Mouse (Mus musculus) A20 (cell line): ENCODE results near the gene Fam71f1.
A peak's percentile ranks its signal among the peaks of the same experiment; 100 is the strongest.
"Not testable (repeated sequence)": the region's sequence is repeated elsewhere in the genome, so short reads cannot be mapped to it uniquely, and the experiment has no call there.

ENCODE experiments used
- DNase-seq: peaks from one replicate; pipeline ENCODE4 v3.0.0-alpha.2; 2011; ENCODE audit warnings: low read depth, low spot score

Fam71f1 gene

GRCm38 (mm10) chr6:29326961-29327360 is 8.0 kb downstream of the Fam71f1 start:
- no peak for DNase-seq

DNA sequence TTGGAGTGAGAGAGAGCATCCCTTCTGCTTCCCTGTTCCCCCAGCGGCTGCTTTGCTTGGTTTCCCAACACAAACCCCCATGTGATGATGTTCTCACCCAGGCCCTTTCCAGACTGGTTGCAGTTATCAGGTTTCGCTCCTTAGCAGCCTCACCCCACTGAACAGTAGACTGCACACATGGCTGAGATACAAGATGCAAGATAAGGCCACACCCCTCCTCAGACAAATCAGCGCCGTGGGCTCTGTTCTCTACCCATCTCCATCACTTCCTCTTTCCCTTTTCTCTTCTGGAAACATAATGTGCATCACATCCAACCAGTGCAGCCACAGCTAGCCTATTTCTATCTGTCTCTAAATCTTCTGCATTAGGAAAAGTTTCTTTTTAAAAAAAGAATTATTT is 10.6 kb downstream of the Fam71f1 start:
- peak; percentile 52 for DNase-seq

DNA sequence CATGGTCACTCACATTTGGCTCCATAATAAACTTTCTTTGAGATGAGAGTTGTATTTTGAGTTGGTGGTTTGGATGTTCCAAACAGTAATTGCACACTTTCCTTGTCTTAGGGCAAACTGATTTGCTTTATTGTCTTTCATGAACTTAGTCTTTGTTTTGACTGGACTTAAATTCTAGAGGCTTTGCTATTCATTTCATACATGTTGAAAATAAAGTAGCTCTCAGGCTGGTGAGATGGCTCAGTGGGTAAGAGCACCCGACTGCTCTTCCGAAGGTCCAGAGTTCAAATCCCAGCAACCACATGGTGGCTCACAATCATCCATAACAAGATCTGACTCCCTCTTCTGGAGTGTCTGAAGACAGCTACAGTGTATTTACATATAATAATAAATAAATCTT is 27.6 kb downstream of the Fam71f1 start:
- not testable (repeated sequence) for DNase-seq

GRCm38 (mm10) chr6:29347189-29347588 is 28.2 kb downstream of the Fam71f1 start:
- DNase-seq: no peak

DNA sequence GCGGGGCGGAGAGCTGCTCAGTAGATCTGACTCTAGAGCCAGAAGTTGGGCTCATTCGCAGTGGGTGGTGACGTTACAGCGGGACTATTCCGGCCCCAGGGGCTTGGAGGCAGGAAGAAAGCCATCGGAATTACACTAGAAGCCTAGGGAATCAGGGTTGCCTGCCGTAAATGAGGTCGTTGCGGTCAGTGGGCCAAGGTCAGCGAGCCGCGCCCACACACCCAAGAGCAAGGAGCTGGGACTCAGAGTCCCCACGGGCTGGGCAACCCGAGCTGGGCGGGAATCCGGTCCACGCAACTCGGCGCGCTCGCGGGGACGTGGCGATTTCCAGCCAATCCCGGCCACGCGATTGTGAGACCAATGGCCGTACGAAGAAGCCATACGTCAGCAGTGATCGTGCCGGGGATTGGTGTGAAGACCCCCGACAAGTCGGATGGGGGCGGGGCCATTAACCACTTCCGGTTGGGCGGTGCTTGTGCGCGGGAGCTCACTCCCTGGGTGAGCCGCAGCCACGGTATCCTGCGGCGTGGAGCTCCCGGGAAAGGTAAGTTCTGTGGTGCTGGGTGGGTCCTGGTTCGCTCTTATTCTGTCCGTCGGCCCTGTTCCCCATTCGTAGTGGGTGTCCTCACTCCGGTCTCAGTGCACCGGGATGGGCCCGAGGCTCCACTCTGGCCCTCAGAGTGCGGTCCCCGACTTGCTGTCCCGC is 28.9 kb downstream of the Fam71f1 start, which contains the start of gene Calu:
TSS of gene Calu (plus strand) at position 405 of the 706 bp plus-strand sequence.
- DNase-seq: peak; percentile 99

- DNase-seq: no peak
Observed at GRCm38 (mm10) chr6:29348371-29348724, 29.4 kb downstream of the Fam71f1 start.

DNA sequence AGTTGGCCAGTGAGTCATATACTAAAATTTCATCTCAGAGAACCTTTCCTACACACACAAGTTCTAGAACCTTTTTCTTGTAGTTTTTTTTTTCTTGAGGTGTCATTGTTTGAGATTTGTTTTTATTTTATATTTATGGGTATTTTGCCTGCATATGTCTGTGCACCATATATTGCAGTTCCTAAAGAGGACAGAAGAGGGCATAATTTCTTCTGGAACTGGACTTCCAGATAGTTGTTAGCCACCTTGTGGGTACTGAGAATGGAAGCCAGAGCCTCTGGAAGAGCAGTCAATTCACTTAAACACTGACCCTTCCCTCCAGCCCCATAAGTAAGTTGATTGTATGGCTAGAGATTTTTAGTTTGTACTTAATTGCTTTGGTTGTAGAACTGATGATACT is 32.7 kb downstream of the Fam71f1 start:
- peak; percentile 51 for DNase-seq

GRCm38 (mm10) chr6:29352816-29353215 is 33.9 kb downstream of the Fam71f1 start:
- no peak for DNase-seq

DNA sequence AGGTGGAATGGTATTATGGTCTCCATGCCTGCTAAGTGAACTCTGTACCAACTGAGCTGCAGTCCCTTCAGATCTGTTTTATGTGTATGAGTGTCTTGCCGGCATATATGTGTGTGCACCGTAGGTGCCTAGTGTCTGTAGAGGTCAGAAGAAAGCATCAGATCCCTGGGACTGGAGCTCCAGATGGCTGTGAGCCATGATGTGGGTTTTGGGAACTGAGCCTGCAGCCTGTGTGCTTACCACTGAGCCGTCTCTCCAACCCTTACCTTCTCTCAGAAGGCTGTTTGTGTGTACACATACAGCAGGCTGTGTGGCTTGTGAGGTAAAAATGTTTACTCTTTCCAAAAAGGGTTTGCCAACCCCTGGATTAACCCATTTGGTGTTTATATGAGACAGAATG is 40.4 kb downstream of the Fam71f1 start:
- no peak for DNase-seq

GRCm38 (mm10) chr6:29360211-29360610 is 41.3 kb downstream of the Fam71f1 start:
- DNase-seq: no peak

DNA sequence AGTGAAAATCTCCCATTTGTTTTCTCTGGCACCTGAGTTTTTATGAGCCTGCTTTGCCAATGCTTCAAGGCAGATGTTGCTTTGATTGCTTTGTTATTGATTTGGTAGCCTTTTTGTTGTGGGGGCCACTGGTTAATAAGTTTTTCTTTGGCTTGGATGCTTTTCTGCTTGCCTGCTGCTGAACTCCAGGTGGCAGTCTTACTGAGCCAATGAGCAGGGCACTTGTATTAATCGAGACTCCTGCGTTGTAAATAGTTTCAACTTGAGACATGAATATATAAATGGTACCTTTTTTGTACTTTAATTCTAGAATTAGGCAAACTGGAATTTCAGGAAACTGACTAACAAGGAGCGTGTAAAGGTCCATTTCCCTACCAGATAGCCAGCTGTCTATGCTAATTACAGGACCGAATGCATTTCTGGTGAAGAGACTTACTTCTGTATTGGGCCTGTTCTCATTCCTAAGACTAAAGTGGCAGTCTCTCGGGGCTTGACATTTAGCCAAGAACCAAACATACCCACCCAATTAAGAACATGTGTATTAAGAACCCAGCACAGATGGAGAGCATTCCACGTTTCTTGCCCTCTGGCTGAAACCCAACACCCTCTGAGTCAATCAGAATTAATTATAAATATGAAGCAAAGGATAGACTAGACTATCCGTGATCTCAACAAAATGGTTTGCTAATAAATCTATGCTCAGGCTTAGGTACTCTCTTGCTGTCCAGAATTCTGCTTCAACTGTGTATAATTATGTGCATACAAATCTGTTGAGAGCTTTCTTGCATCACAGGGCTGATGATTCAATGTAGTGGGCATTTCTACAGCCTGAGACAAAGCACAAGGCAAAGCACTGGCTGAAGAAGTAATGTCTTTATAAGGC is 43.5 kb downstream of the Fam71f1 start:
- DNase-seq: no peak

DNA sequence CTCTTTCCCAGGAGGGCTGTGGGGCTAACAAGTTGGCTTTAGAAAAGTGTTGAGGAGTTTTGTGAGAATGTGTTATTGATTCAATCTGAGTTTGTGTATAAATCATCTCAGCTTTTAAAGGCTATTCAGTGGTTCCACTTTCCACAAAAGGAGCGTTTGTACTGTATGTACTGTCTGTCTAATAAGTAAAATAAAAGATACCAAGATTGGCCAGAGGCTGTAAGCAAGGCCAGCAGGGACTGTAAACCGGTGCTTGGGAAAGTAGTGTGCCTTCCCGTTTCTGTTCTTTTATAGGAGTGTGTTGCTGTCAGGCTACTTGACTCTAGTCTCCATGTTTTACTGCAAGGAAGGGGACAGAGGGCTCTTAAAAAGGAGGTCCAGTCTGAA is 44.2 kb downstream of the Fam71f1 start:
- DNase-seq: no peak

- DNase-seq: no peak
Observed at GRCm38 (mm10) chr6:29365277-29365676, 46.3 kb downstream of the Fam71f1 start.

DNA sequence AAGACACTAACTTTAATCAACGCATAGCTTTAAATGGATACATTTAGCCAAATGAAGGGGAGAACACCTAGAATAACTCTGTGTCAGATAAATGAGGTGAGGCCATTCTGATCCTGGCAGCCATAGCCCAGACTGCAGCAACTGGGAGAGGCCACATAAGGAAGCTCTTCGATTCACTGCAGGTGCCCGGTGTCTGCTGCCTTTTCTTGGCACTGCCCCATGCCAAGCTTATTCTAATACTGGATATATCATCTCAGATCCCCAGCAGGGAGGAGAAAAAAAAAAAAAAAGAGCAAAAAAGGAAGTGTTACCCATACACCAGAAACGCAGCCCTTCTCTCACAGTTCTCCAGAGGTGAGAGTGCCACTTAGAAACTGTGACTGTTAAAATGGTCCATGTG is 58.4 kb downstream of the Fam71f1 start:
- no peak for DNase-seq

- DNase-seq: no peak
Observed at GRCm38 (mm10) chr6:29378678-29379077, 59.7 kb downstream of the Fam71f1 start.

DNA sequence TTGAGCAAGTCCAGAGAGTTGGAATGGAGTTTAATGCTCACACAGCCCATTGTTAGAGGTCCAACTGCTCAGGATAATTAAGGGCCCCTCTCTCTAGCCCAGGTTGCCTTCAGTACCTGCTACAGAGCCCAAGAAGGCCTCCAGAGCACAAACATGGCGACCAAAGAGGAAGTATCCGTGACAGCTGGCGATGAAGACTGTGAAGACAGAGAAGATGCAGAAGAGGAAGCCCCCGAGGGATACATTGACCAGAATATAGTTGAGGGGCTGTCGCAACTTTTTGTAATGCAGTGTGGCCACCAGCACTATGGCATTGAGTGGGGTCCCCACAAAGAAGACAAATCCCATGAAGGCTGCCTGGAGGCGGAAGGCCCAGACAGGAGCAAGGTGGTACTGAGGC is 61.0 kb downstream of the Fam71f1 start:
- DNase-seq: no peak

DNA sequence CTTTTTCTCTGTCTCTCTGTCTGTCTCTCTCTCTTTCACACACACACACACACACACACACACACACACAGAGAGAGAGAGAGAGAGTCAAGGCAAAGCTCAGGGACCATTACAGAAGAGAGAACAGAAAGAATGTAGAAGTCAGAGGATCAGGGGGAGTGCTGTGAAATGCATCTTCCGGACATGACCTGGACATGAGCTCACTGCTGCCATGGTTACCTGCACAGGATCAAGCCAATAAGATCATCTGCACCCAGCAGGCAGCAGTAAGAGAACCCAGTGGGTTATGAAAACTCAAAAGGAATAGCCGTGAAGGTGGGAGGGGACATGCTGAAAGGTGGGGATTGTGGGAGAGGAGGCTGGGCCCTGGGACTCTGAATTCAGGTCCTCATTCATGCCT is 63.5 kb downstream of the Fam71f1 start:
- no peak for DNase-seq
